Mouse (Mus musculus): ENCODE measurements around the gene Vgll1. TPM values are rescaled to one million over a fixed set of nuclear protein-coding genes. Genes with fewer than 3 reads are reported as not detected.

Vgll1 gene
- not detected for polyA plus RNA-seq (2014; fragmentation: Illumina TruSeq; extraction: RNeasy Lipid Tissue Mini Kit (QIAGEN cat#74804); ENCODE audit: low read depth, low replicate concordance)

GRCm38 (mm10) chrX:57087806-57088205 is at the start of gene Vgll1:
TSS of gene Vgll1 (plus strand) at chrX:57088106.

GRCm38 (mm10) chrX:57042774-57043173 is 45.1 kb upstream of the Vgll1 start, which contains the start of gene Brs3:
TSS of gene Brs3 (plus strand) at chrX:57043074.

GRCm38 (mm10) chrX:57053174-57053992 is 34.5 kb upstream of the Vgll1 start, which contains the start of gene Htatsf1:
TSS of gene Htatsf1 (plus strand) at chrX:57053583.

Other genes with a start within 250 kb of the Vgll1 start
- not detected for gene Adgrg4, start 217.9 kb upstream of the Vgll1 start, polyA plus RNA-seq (2014; fragmentation: Illumina TruSeq; extraction: RNeasy Lipid Tissue Mini Kit (QIAGEN cat#74804); ENCODE audit: low read depth, low replicate concordance)
- not detected for gene Brs3, start 45.0 kb upstream of the Vgll1 start, polyA plus RNA-seq (2014; fragmentation: Illumina TruSeq; extraction: RNeasy Lipid Tissue Mini Kit (QIAGEN cat#74804); ENCODE audit: low read depth, low replicate concordance)
- 39.8 TPM for gene Htatsf1, start 34.5 kb upstream of the Vgll1 start, polyA plus RNA-seq (2014; fragmentation: Illumina TruSeq; extraction: RNeasy Lipid Tissue Mini Kit (QIAGEN cat#74804); ENCODE audit: low read depth, low replicate concordance)
- gene Cd40lg, start 124.0 kb downstream of the Vgll1 start, polyA plus RNA-seq (2014; fragmentation: Illumina TruSeq; extraction: RNeasy Lipid Tissue Mini Kit (QIAGEN cat#74804); ENCODE audit: low read depth, low replicate concordance), result not detected

Measured in liver, adult 10 weeks (tissue).